Mouse (Mus musculus) c-Kit-positive CD71-positive TER-119-negative erythroid progenitor cells, embryonic 14.5 days (primary cell): ENCODE measurements around the gene Psmb10.

Experiments
- DNase-seq: peaks from one replicate; pipeline ENCODE4 v3.0.0-alpha.2; 2013; ENCODE audit warnings: low read depth

The Psmb10 gene

DNA sequence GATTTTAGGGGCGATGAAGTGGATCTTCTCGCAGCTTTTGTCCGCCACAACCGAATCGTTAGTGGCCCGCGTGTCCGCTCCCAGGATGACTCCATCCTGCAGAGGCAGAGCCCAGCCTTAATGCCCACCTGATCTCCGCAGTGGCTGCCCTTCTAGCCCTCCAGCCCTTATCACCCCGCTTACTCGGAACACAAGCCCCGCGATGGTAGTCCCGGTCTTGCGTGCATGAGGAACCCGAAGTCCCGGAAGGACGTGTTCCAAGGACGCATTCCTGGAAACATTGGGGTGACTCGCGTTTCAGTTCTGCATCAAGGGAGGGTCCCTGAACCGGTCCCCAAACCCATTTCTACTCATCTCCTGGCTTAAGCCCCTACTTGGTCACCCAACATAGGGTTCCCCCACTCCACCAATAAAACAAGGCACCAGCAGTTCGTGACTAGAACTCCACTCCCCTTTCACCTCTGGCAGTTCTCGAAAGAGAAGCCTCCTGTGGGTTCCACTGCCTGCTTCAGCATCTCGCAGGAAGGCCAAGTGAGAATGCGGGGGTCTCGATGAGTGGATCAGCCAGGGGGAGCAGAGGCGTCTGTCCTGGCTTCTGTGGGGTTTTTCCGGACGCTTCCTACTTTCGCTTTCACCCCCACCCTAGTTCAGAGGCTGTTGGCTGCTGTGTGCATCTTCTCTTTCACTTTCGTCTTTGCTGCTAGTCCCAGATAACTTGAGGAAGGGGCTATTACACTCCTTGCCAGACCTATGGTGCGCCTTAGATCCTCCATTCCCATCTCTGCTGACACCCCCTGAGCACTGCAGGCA, 543 bp downstream of the Psmb10 start:
- peak; percentile 44 for DNase-seq

DNA sequence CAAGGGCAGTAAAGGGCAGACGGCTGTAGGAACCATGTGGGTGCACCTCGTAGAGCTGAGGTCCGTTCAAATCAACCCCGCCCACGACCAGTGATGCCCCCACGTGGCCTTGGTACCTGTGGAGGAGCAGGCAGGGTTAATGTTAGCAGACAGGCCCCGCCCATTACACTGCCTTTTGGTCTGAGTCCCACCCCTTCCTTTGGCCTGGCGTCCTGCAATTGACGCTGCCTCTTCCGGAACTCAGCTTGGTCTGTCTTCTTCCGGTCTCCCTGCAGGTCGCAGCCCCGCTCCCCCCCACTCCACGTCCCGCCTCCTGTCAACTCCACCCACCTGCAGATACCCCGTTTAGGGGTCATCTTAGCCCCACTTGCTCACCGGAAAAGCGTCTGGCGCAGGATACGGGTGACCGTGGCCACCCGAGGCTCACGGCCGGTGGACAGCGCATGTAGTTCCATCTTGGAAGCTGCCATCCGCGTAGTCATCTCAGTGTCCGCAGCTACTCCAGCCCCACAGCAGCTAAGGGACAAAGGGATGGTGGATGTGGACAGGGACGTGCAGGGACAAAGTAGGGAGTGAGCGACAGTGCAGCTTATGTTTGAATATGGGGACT, 1.3 kb downstream of the Psmb10 start:
- peak; percentile 75 for DNase-seq

DNA sequence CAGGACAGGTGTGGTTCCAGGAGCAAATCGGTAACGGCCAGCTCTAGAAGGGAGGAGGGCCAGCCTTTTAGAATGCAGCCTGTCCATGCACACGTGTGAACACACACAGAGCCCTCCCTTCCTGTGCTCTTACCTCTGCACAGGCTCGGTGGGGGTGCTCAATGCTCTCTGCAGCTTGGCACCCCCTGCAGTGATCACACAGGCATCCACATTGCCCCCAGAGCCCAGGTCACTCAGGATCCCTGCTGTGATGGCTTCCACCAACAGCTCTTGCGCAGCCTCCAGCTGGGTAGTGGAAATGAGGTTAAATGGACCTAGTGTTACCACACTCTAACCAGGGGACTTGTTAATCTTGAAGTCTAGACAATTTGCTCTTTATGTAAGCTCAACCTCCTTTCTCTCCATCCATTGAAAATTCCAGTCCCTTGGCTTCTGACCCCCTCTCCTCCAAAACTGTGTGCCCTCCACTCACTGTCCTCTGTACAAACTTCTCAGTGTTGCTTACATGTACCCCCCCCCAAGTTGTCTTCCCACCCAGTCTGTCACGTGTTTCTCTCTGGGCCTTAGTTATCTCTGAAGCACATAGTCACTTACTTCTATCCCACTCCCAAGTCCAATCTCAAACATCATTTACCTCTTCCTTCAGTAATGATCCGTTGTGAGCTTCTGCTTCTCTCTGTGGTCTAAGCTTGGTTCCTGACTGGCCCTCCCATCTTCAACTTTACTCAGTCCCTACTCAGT, 2.2 kb downstream of the Psmb10 start:
- peak; percentile 15 for DNase-seq

DNA sequence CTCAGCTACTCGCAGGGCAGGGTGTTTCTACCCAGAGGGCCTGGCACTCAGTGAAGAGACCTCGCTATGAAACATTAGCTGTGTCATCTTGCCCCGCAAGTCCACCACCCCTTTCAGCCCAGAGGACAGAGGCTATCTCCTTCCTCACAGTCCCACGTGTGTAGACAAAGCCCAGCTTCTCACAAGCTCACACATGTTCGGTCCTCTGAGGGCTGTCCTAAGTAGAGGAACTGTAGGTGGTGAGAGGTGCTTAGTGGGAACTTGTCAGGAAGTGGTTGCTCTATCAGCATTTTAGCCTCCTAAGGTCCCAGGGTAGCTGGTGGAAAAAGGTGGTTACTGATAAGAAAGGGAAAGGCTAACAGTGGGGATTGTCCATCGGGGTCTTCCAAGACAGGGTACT, 3.1 kb downstream of the Psmb10 start:
- DNase-seq: peak; percentile 20

DNA sequence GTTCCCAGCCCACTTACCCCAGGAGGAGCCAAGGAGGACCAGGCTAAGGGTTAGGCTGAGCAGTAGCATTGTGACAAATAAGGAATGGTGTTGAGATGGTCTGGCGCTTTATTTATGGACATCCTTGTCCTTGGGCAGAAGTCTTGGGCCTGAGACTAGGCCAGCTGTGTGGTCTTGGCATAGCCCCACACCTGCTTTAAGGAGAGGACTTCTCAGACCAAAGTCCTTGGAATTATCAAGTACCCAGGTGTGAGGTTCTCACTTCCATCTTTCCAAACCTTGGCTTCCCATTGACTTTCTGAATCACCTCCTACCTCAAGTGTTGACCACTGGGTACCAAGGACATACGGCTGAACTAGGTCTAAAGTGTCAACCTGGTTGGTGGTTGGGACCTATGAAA, 4.5 kb downstream of the Psmb10 start, which contains the start of gene Ctrl:
Gene Ctrl (minus strand): TSS at position 101 of the 400 bp plus-strand sequence.
- no peak for DNase-seq

DNA sequence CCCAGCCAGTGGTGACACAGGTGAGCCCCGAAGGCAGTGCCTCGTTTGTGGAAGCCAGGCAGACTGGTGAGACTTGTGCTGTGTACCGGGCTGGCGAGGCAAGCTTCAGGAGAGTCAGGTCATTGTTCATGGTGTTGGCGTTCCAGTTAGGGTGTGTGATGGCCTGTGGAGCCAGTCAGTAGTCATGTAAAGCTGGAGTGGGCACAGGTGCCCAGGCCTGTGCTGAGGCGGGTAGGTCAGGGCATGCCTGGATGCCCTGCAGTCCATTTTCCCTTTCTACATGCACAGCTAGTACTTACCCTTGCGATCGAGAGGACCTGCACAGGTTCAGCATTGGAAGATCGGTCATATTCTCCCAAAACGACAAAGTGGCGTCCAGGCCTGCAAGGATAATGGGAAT, 5.7 kb downstream of the Psmb10 start:
- DNase-seq: no peak

DNA sequence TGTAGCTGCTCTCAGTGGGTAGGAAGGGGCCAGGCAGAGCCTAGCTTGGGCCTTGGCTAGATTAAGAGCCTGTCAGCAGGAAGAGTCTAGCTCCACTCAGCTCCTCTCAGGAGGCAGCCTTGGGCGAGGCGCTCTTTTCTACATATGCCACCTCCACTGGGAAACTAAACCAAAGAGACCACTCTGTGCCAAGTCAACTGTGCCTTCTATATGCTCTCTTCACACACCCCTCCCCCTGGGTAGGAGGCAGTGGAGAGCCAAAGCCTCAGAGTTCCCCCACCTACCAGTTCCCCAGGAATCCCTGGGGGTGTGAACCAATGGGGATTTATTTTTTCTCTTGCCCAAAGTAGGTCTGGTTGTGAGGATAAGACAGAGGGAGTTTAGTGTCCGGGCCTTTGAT, 7.0 kb downstream of the Psmb10 start:
- no peak for DNase-seq

DNA sequence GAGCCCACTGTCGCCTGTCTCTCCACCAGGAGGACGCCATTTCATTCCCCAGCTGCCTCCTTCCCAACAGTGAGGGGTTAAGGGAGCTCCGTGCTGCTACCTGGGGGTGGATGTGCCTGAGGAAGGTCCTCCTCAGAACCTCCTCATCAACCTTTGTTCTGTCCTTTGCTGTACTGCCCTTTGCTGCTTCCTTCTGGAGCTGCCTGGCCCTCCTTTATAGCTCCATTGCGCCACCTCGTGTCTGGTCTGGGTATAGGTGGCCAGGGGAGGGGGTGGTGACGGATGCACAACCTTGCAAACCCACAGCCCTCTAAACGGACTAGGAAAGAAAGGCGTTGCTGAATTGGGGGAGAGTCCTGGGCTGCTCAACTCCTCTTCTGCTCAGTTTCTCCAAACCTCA, 7.6 kb downstream of the Psmb10 start:
- peak; percentile 67 for DNase-seq

DNA sequence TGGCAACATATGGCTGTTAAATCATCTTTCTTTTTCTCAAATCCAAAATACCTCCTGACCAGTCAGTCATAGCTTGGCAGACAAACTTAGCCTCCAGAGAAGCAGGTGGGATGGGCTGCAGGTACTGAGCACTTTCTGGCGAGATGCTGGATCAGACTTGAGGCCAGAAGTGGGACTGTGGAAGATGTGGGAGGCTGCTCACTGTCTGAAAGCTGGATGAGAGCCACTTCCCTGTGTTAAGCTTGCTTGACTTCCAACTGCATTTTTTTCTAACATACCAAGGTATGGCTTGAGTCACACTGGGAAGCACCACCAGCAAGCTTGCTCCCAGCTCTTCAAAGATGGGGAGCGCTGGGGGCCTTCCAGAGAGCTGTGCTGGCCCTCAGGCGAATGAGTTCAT, 13.1 kb downstream of the Psmb10 start:
- no peak for DNase-seq

DNA sequence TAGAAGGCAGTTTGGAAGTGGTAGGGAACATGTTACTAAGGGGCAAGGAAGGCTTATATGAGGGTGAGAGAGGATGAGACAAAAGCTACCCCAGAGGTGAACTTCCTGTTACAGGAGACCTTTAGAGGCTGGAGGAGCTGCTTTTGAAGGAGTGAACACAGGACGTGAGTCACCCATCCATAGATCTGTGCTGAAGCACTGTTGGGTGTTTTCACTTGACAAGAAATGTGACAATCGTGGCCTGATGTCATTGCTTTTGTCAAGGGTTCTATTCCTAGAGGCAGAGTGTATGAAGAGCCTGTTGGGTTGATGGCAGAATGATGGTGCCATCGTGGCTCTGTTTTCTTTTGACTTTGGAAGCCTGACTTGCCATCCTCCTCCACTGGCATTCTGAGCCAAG, 18.9 kb downstream of the Psmb10 start:
- no peak for DNase-seq

DNA sequence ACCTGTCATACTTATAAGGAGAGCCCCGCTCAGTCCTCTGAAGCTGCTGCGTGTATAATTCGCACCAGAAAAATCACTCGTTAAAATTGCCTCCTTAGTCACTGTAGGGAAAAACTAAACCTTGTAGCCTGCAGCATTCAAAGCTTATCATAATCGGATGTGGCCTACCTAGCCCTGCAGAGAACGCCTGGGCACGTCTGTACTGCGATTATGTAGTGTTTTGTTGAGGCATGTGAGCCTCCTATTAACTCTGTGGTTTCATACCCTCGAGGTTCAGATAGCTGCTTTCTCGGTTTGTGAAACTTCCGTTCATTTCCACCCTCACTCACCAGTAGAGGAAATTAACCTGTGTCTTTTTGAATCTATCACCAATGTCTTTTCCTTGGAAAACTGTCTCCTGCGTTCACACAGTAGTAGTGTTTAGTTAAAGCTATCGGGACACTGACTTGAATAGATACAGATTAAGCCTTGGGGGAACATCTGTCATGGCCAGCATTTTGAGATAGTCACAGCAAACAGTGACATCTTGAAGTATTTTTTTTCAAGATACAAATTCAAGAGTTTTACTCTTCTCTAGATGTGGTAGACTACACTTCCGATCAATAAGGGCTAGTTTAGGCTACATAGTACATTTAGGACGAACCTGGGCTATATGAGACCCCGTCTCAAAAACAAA, 37.2 kb downstream of the Psmb10 start:
- DNase-seq: peak; percentile 54

DNA sequence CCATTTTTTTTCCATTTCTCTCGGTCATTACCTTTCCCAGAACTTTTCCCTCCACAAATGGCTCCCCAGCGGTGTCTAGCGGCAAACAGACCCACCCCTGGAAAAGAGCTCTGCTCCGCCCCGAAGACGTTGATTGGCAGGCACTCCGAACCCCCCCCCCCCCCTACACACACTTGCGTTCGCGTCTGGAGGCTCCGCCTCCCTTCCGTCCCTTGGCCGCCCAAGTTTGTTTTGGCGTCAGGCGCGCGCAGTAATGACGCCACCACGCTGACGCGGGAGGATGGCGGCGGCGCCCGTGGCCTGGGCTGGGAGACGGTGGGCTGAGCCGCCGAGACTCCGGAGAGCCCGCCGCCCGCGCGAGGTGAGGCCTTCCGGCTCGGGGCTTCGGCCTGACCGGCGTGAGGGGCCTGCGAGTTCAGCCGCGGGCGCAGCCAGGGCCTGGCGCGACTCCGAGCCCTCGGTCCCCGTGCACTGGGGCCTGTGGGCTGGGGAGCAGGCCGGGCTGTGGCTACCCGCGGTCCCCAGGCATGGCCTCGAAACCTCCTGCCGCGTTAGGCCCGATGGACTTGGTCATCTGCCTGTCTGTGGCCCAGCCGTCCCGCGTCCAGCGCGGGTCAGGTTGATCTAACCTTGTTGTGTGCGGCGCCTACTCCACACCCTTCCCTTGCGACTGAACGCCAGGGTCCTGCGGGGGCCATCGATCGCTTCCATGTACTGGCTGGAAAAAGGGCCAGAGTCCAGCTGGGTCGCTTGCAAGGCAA, 37.9 kb downstream of the Psmb10 start, which contains the start of gene Pskh1:
Gene Pskh1 (plus strand): TSS at position 262 of the 761 bp plus-strand sequence.
- peak; percentile 90 for DNase-seq

DNA sequence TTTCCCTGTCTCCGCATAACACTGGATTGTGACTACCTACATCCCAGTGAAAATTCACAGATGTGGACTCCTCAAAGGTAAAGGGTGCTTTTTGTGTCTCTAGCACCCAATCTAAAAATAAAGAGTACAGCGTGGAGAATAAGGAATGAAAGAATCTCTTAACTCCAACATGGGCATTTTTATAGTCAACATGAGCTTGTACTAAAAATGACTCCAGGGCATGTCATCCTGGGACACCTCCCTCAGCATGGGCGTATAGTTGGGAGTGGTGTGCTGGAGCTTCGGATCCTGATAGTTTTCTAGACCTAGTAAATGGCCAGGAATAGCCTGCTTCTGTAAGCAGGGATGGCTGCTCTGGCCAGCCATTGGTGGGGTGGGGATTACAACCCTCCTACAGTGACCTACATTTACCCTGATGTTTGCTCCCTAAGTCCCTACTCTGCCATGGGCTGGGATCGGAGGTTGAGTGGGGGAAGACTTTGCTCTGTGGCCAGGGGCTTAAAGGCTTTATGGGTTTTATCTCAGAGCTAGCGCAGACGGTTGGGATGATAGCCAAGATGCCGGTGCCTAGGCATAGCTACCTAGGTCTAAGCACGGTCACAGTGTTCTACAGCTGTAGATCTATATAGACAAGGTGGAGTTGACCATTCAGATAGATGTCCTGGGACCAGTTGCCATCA, 40.3 kb downstream of the Psmb10 start:
- no peak for DNase-seq

DNA sequence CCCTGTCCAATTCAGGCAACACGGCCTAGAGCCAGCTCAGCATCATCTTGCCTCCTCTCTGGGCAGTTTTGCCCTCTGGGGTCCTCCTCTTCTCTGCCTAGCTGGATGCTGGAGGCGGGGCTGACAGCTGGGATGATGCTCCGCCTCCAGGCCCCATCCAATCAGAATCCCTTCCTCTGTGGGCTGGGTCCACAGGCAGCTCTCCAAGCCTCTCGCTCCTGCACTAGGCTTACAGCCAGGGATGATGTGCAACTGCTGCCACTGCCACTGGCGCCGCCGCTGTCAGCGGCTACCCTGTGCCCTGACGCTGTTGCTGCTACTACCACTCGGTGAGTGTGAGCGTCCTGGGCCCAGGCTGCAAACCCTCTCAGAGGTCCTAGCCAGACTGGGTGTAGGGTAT, 44.9 kb downstream of the Psmb10 start, which contains the start of gene Nrn1l:
Gene Nrn1l (plus strand): TSS at position 229 of the 400 bp plus-strand sequence.
- no peak for DNase-seq

DNA sequence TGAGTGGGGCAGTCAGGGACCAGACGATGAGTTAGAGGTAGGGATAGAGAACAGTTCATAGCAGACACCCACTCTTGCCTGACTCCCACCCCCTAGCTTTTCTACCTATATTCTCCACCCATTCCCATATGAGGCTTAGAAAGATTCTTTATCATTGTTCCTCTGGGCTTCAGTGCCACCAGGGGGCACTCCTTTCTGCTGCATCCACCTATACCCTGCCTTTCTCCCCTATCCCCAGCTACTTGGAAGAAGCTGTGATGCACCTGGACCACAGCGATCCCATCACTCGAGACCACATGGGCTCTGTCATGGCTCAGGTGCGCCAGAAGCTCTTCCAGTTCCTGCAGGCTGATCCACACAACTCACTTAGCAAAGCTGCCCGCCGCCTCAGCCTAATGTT, 45.8 kb downstream of the Psmb10 start:
- no peak for DNase-seq

DNA sequence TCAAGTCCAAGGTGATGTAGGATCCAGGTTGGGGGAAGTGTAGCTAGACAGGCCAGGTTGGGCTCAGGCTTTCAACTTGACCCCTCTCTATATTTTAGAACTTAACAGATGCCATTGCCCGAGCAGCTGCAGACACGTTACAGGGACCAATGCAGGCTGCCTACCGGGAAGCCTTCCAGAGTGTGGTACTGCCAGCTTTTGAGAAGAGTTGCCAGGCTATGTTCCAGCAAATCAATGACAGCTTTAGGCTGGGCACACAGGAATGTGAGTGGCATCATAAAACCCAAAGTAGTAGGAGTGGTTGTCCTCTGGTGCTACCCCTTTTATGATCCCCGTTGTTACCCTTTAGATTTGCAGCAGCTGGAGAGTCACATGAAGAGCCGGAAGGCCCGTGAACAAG, 47.4 kb downstream of the Psmb10 start:
- no peak for DNase-seq

DNA sequence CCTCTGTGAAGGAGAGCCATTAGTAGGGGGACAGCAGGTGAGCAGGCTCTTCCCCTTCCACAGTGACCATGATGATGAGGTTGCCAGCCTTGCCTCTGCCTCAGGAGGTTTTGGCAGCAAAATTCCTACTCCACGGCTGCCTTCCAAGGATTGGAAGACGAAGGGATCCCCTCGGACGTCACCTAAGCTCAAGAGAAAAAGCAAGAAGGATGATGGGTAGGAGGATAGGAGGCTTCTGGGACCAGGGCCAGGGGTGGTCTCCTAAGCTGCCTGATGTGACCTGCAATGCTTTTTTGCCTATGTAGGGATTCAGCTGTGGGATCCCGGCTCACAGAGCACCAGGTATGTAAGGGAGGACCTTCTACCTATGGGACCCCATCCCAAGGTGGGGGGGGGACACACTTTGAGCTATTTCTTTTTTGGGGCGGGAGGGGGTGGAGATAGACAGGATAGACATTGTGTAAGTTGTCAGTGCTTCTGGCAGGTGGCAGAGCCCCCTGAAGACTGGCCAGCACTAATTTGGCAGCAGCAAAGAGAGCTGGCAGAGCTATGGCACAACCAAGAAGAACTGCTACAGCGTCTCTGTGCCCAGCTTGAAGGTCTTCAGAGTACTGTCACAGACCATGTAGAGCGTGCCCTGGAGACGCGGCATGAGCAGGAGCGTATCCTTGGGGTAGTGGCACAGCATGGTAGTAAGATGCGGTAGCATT, 48.3 kb downstream of the Psmb10 start:
- DNase-seq: no peak
